Mouse (Mus musculus): Measurements from ENCODE around the gene Cidec.

DNA sequence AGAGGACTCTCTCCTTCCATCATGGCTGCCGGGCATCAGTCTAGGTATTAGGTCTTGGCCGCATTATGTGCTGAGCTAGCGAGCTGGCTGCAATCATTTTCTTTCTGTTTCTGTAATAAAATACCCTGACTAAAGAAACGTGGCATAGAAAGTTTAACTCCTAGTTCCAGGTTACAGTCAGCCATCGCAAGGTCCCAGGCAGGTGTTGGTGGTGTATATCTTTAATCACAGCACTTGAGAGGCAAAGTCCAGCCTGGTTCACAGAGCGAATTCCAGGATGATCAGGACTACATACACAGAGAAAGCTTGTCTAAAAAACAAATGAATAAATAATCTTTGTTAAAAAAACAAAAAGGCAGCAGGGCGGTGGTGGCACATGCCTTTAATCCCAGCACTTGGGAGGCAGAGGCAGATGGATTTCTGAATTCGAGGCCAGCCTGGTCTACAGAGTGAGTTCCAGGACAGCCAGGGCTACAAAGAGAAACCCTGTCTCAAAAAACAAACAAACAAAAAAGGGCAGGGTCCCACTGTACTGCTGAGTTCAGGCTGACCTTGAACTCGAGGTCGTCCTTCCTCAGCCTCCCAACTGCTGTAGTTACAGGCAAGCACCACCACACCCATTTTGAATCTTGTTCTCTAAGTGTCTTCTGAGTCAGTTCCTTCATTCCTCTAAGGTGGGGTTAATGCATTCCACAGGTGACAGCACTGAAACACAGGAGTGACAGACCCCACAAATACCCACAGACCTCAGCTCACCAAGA, 39.1 kb downstream of the Cidec start:
- TF ChIP-seq CTCF (IDR thresholded peaks at IDR 0.05; ENCODE audit: insufficient read depth, low read length) (no peak), POLR2A (IDR thresholded peaks at IDR 0.05; ENCODE audit: borderline replicate concordance, extremely low read depth, low read depth, low read length) (no peak)

Data from lung, adult 2 months (tissue).